Mouse (Mus musculus) cerebellum, adult 2 months (tissue): ENCODE measurements around the gene Tmem183a.

Experiments used
- CTCF ChIP-seq: fragments of 200-500 bp; IDR thresholded peaks from 2 replicates; pipeline ENCODE4 v1.5.1; 2011; ENCODE audit warnings: low read depth, mild to moderate bottlenecking, control low read depth, low read length, moderate library complexity, borderline replicate concordance; ENCODE audit not compliant: insufficient read depth
- POLR2A ChIP-seq: fragments of 200-500 bp; IDR thresholded peaks from 2 replicates; pipeline ENCODE4 v1.6.1; 2011; ENCODE audit warnings: low read length, control low read depth, borderline replicate concordance; ENCODE audit not compliant: insufficient read depth

- TF ChIP-seq CTCF: no peak
- TF ChIP-seq POLR2A: no peak
These were observed 38.0 kb upstream of the Tmem183a start for GRCm38 (mm10) chr1:134399735-134400134.
